Mouse (Mus musculus) mature B cell (primary cell): ENCODE measurements around the gene Naif1.
"Not testable (repeated sequence)": the region's sequence is repeated elsewhere in the genome, so short reads cannot be mapped to it uniquely, and the experiment has no call there.

Experiments
- in situ Hi-C: fragments of 300-500 bp; cut with MboI; formaldehyde crosslinking; loops from 2 replicates; pipeline ENCODE4 v1.14.3; 2019

Gene Naif1

GRCm38 (mm10) chr2:32455101-32455500, 4.8 kb downstream of the Naif1 start:
- in situ Hi-C loops, result no loop called here

- in situ Hi-C loops, result no loop called here
These were observed 8.0 kb downstream of the Naif1 start for GRCm38 (mm10) chr2:32458300-32458699.

- in situ Hi-C loops, result no loop called here
These were observed 9.4 kb downstream of the Naif1 start for GRCm38 (mm10) chr2:32459657-32460056.

GRCm38 (mm10) chr2:32463773-32464172, 13.5 kb downstream of the Naif1 start:
- in situ Hi-C loops, result no loop called here

GRCm38 (mm10) chr2:32464212-32464891, 14.1 kb downstream of the Naif1 start:
- in situ Hi-C loops, result no loop called here

GRCm38 (mm10) chr2:32471001-32471680, 20.9 kb downstream of the Naif1 start:
- in situ Hi-C loops, result no loop called here

- in situ Hi-C loops, result no loop called here
These were observed 21.4 kb downstream of the Naif1 start for GRCm38 (mm10) chr2:32471681-32472061.

- in situ Hi-C loops, result not testable (repeated sequence)
These were observed 25.1 kb downstream of the Naif1 start for GRCm38 (mm10) chr2:32475361-32475760.

GRCm38 (mm10) chr2:32482351-32482750, 32.1 kb downstream of the Naif1 start:
- in situ Hi-C loops, result no loop called here

- in situ Hi-C loops, result no loop called here
These were observed 33.1 kb downstream of the Naif1 start for GRCm38 (mm10) chr2:32483179-32483875.

- in situ Hi-C loops, result no loop called here
These were observed 34.7 kb downstream of the Naif1 start for GRCm38 (mm10) chr2:32484933-32485332.

- in situ Hi-C loops, result no loop called here
These were observed 35.5 kb downstream of the Naif1 start for GRCm38 (mm10) chr2:32485751-32486150.

GRCm38 (mm10) chr2:32486155-32486554, 35.9 kb downstream of the Naif1 start:
- in situ Hi-C loops, result no loop called here

GRCm38 (mm10) chr2:32487124-32487623, 36.9 kb downstream of the Naif1 start:
- in situ Hi-C loops, result no loop called here

GRCm38 (mm10) chr2:32488679-32489078, 38.4 kb downstream of the Naif1 start:
- in situ Hi-C loops, result no loop called here

- in situ Hi-C loops, result loop anchor here (5.0 kb wide), 1 partner anchor 82 kb away; the partner anchor contains the start of genes Dpm2 and Pip5kl1
These were observed 40.5 kb downstream of the Naif1 start for GRCm38 (mm10) chr2:32490730-32491129.

GRCm38 (mm10) chr2:32492661-32493060, 42.4 kb downstream of the Naif1 start:
- in situ Hi-C loops, result loop anchor here (5.0 kb wide), 1 partner anchor 80 kb away; the partner anchor contains the start of genes Dpm2 and Pip5kl1

GRCm38 (mm10) chr2:32493301-32493701, 43.0 kb downstream of the Naif1 start:
- in situ Hi-C loops, result loop anchor here (5.0 kb wide), 1 partner anchor 79 kb away; the partner anchor contains the start of genes Dpm2 and Pip5kl1

GRCm38 (mm10) chr2:32494522-32494921, 44.3 kb downstream of the Naif1 start:
- in situ Hi-C loops, result loop anchor here (5.0 kb wide), 1 partner anchor 78 kb away; the partner anchor contains the start of genes Dpm2 and Pip5kl1

GRCm38 (mm10) chr2:32495185-32495726, 45.0 kb downstream of the Naif1 start:
- in situ Hi-C loops, result no loop called here

- in situ Hi-C loops, result no loop called here
These were observed 45.9 kb downstream of the Naif1 start for GRCm38 (mm10) chr2:32496190-32496589.

- in situ Hi-C loops, result no loop called here
These were observed 49.1 kb downstream of the Naif1 start for GRCm38 (mm10) chr2:32499365-32499764.
